21 mouse cellular contexts compared by ENCODE assay signal in the genomic region with DNA sequence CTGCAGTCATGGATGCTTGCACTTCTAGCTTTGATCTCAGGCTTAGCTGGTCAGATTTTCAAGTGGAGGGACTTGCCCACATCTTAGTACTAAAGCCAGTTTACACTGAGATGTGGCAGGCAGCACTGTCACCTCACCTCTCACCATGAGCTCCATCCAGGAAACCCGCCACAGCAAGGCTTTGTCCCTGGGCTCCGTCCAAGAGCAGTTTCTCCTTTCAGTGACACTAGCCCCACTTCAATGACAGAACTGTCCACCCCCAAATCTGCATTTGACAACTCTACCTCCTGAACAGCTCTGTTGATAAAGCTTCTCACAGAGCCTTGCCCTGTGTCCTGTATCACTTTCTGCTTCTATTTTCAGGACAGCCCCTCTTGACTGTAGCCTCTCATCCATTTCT.
DNase-seq lines count a peak whose midpoint lies in the region; ATAC-seq and TF ChIP-seq lines count a peak whose summit lies in the region.
"Had no signal": no experiment of that assay in that cellular context is flagged by ENCODE, and none has a peak within 500 bp of the region (broad histone marks: within the 10 kb centered on the region; RNA-seq: fewer than 3 reads in every experiment).

No protein-coding gene starts in this region.

- H3K27ac ChIP-seq in heart, adult 2 months = no peak overlapping the region
- H3K27ac ChIP-seq in heart, embryonic 12.5 days (ENCODE audit: poor library complexity, severe bottlenecking) = no peak overlapping the region
- 0 out of 2 replicates have a peak overlapping the region, but pooled peaks have one; percentile 18 for H3K27ac ChIP-seq in lung, embryonic 15.5 days
- H3K27ac ChIP-seq in ES-E14 (ENCODE audit: insufficient read depth, low read depth, low read length, poor library complexity, severe bottlenecking) = peak overlapping the region; percentile 6; the same call in 1 of the 2 replicates
- H3K27ac ChIP-seq: embryonic facial prominence, embryonic 12.5 days; forebrain, embryonic 15.5 days; hindbrain, embryonic 12.5 days had no signal

- TF ChIP-seq POLR2A in heart, adult 2 months (IDR thresholded peaks at IDR 0.05; ENCODE audit: insufficient read depth, low read depth, low read length) = no peak

- TF ChIP-seq CTCF in heart, adult 2 months (IDR thresholded peaks at IDR 0.05) = no peak

- peaks cover 9% of the 10 kb centered on the region; the same call in 1 of the 2 replicates for H3K9me3 ChIP-seq in heart, embryonic 12.5 days (replicated peaks)
- H3K9me3 ChIP-seq in lung, embryonic 15.5 days = no peaks in the 10 kb centered on the region
- H3K9me3 ChIP-seq in ES-E14 (ENCODE audit: control insufficient read depth, insufficient read depth, low read depth, low read length) = no peaks in the 10 kb centered on the region
- H3K9me3 ChIP-seq: embryonic facial prominence, embryonic 12.5 days; forebrain, embryonic 15.5 days; hindbrain, embryonic 12.5 days had no signal

- intact Hi-C loops in heart, adult 2 months (cut with DNase I) = no loop called here
- intact Hi-C loops in heart, postnatal 36 days (cut with DNase I) = no loop called here

- no peaks in the 10 kb centered on the region for H3K4me1 ChIP-seq in heart, adult 2 months (ENCODE audit: control insufficient read depth, insufficient read depth, low read length)
- H3K4me1 ChIP-seq in heart, embryonic 12.5 days (replicated peaks) = peaks cover 11% of the 10 kb centered on the region
- peaks cover 19% of the 10 kb centered on the region for H3K4me1 ChIP-seq in lung, embryonic 15.5 days
- peaks cover 1 to 8% of the 10 kb centered on the region in 2 experiments; a peak in 1 of 4 replicates for H3K4me1 ChIP-seq in ES-E14 (ENCODE audit: control insufficient read depth in 2 of 2, insufficient read depth in 2 of 2, low read length in 2 of 2, poor library complexity in 1 of 2)
- H3K4me1 ChIP-seq: embryonic facial prominence, embryonic 12.5 days; forebrain, embryonic 15.5 days; hindbrain, embryonic 12.5 days had no signal

- H3K9ac ChIP-seq in heart, adult 2 months (ENCODE audit: low read depth, low read length) = no peak overlapping the region
- no peak overlapping the region for H3K9ac ChIP-seq in heart, embryonic 12.5 days
- no peak overlapping the region for H3K9ac ChIP-seq in lung, embryonic 15.5 days
- H3K9ac ChIP-seq in ES-E14 (ENCODE audit: insufficient read depth, low read depth, low read length, poor library complexity, severe bottlenecking) = no peak overlapping the region
- H3K9ac ChIP-seq: embryonic facial prominence, embryonic 12.5 days; forebrain, embryonic 15.5 days; hindbrain, embryonic 12.5 days had no signal

- no peaks in the 10 kb centered on the region for H3K27me3 ChIP-seq in heart, adult 2 months (ENCODE audit: control insufficient read depth, insufficient read depth, low read length)
- H3K27me3 ChIP-seq in heart, embryonic 12.5 days (replicated peaks) = no peaks in the 10 kb centered on the region
- no peaks in the 10 kb centered on the region for H3K27me3 ChIP-seq in lung, embryonic 15.5 days
- H3K27me3 ChIP-seq: embryonic facial prominence, embryonic 12.5 days; forebrain, embryonic 15.5 days; hindbrain, embryonic 12.5 days had no signal

- H3K79me2 ChIP-seq in heart, adult 2 months (replicated peaks; ENCODE audit: control insufficient read depth, insufficient read depth, low read length) = no peaks in the 10 kb centered on the region

- DNase-seq in heart, adult 11 months = peak; percentile 90
- no peak for DNase-seq in heart, adult 2 months
- DNase-seq in heart, postnatal 36 days = no peak
- DNase-seq in lung, postnatal 25 days (ENCODE audit: low spot score) = no peak
- DNase-seq in ES-E14 (ENCODE audit: low read depth, low spot score) = no peak
- DNase-seq: adrenal gland, postnatal 10 days; B cell, adult 2 months; cerebellum, adult 11-12 months; cerebellum, adult 9-10 months; cerebellum, postnatal 25 days; gastrocnemius, postnatal 10 days had no signal

- ATAC-seq in heart, embryonic 12.5 days (ENCODE audit: insufficient number of reproducible peaks, low FRiP score) = 0 out of 2 replicates have a peak, but pooled peaks have one; percentile 15
- peak; percentile 36; the same call in 1 of the 2 replicates for ATAC-seq in lung, embryonic 15.5 days (ENCODE audit: borderline replicate concordance, extremely low read depth, low FRiP score, low TSS enrichment)
- no peak for ATAC-seq in frontal cortex, adult (ENCODE audit: low TSS enrichment)
- ATAC-seq: CD4-positive, CD25-positive, alpha-beta regulatory T cell, adult 4 months; forebrain, embryonic 15.5 days; hindbrain, embryonic 16.5 days; inflammation-experienced regulatory T-cells, adult 6 months; intestine, postnatal 0 days had no signal

- no peak overlapping the region for H3K4me2 ChIP-seq in heart, embryonic 12.5 days
- H3K4me2 ChIP-seq in lung, embryonic 15.5 days = no peak overlapping the region
- H3K4me2 ChIP-seq: embryonic facial prominence, embryonic 12.5 days; forebrain, embryonic 15.5 days; hindbrain, embryonic 12.5 days had no signal

- 51% methylated on average over 2 of the region's 2 CpGs for WGBS in heart, adult 2 months
- WGBS in heart, embryonic 12.5 days = 40% methylated on average over 2 of the region's 2 CpGs
- WGBS in lung, embryonic 15.5 days = 26% methylated on average over 2 of the region's 2 CpGs

- H3K36me3 ChIP-seq in heart, adult 2 months (ENCODE audit: control insufficient read depth, insufficient read depth, low read length) = no peaks in the 10 kb centered on the region
- H3K36me3 ChIP-seq in heart, embryonic 12.5 days = no peaks in the 10 kb centered on the region
- H3K36me3 ChIP-seq in lung, embryonic 15.5 days = no peaks in the 10 kb centered on the region
- no peaks in the 10 kb centered on the region for H3K36me3 ChIP-seq in ES-E14 (ENCODE audit: control insufficient read depth, insufficient read depth, low read length, poor library complexity, severe bottlenecking)
- H3K36me3 ChIP-seq: embryonic facial prominence, embryonic 12.5 days; forebrain, embryonic 15.5 days; hindbrain, embryonic 12.5 days had no signal

- TF ChIP-seq EP300 in heart, adult 2 months (IDR thresholded peaks at IDR 0.05; ENCODE audit: insufficient read depth, low read depth, low read length) = no peak

- in situ Hi-C loops in ES-E14 (cut with MboI; ENCODE audit: low sequenced_read_pairs in 2 of 2, unreplicated experiment in 2 of 2) = no loop called here

- no peak overlapping the region for H3K4me3 ChIP-seq in heart, adult 2 months
- H3K4me3 ChIP-seq in heart, embryonic 12.5 days = no peak overlapping the region
- H3K4me3 ChIP-seq in lung, embryonic 15.5 days = no peak overlapping the region
- no peak overlapping the region for H3K4me3 ChIP-seq in ES-E14 (ENCODE audit: insufficient read depth in 1 of 2, low read depth in 1 of 2, low read length in 2 of 2, poor library complexity in 1 of 2, severe bottlenecking in 1 of 2)
- H3K4me3 ChIP-seq: embryonic facial prominence, embryonic 12.5 days; forebrain, embryonic 15.5 days; hindbrain, embryonic 12.5 days had no signal

TF ChIP-seq in ES-E14, 5 proteins besides CTCF, POLR2A, EP300 and RAD21:
- TF ChIP-seq ZNF384 (IDR thresholded peaks at IDR 0.05; ENCODE audit: low read depth, low read length) (no peak), CHD2 (IDR thresholded peaks at IDR 0.05; ENCODE audit: low read depth, low read length) (no peak), HCFC1 (IDR thresholded peaks at IDR 0.05; ENCODE audit: borderline replicate concordance, insufficient read depth, low read length) (no peak), MAFK (IDR thresholded peaks at IDR 0.05; ENCODE audit: insufficient read depth, low read depth, low read length) (no peak), ZC3H11A (IDR thresholded peaks at IDR 0.05; ENCODE audit: borderline replicate concordance, low read depth, low read length) (no peak)

Comparison
In these comparisons a context has a peak if more than half of its experiments do, and no peak if none do; other contexts are left out.
1. H3K27ac ChIP-seq: peak in lung, embryonic 15.5 days (single experiment) and ES-E14 (single experiment); none in heart, adult 2 months (single experiment) and heart, embryonic 12.5 days (single experiment).